Mouse (Mus musculus): ENCODE measurements around the gene Gm45234. TPM values are rescaled to one million over a fixed set of nuclear protein-coding genes. Genes with fewer than 3 reads are reported as not detected.

Gene Gm45234
- polyA plus RNA-seq, 1 experiment = not detected

GRCm38 (mm10) chr6:124734417-124734816, 21.4 kb downstream of the Gm45234 start:
- Histone ChIP-seq H3ac (ENCODE audit: control insufficient read depth, insufficient read length) (no peak overlapping the region), H3K79me2 (ENCODE audit: control insufficient read depth, insufficient read depth) (no peaks in the 10 kb centered on the region), H3K4me2 (ENCODE audit: low read depth) (no peak overlapping the region), H3K4me3 (no peak overlapping the region), H3K27me3 (ENCODE audit: control insufficient read depth, insufficient read depth, insufficient read length) (no peaks in the 10 kb centered on the region), H3K36me3 (ENCODE audit: control insufficient read depth, insufficient read depth) (no peaks in the 10 kb centered on the region)
- TF ChIP-seq POLR2A (IDR thresholded peaks at IDR 0.05; ENCODE audit: insufficient read length, low read depth) (no peak), TCF3 (IDR thresholded peaks at IDR 0.05; ENCODE audit: insufficient read length, low read depth) (no peak), MAX (IDR thresholded peaks at IDR 0.05; ENCODE audit: low read depth) (no peak)

GRCm38 (mm10) chr6:124732476-124733370, 23.1 kb downstream of the Gm45234 start:
- no peak overlapping the region for H3ac ChIP-seq (ENCODE audit: control insufficient read depth, insufficient read length)

GRCm38 (mm10) chr6:124731038-124731437, 24.8 kb downstream of the Gm45234 start:
- Histone ChIP-seq H3K79me2 (ENCODE audit: control insufficient read depth, insufficient read depth) (no peaks in the 10 kb centered on the region), H3K36me3 (ENCODE audit: control insufficient read depth, insufficient read depth) (no peaks in the 10 kb centered on the region), H3K4me2 (ENCODE audit: low read depth) (no peak overlapping the region), H3ac (ENCODE audit: control insufficient read depth, insufficient read length) (no peak overlapping the region), H3K4me3 (no peak overlapping the region), H3K27me3 (ENCODE audit: control insufficient read depth, insufficient read depth, insufficient read length) (no peaks in the 10 kb centered on the region)
- TF ChIP-seq USF1 (IDR thresholded peaks at IDR 0.05; ENCODE audit: low read depth) (no peak), TCF3 (IDR thresholded peaks at IDR 0.05; ENCODE audit: insufficient read length, low read depth) (no peak)

More at GRCm38 (mm10) chr6:124732476-124733370, 23.1 kb downstream of the Gm45234 start:
- Histone ChIP-seq H3K27me3 (ENCODE audit: control insufficient read depth, insufficient read depth, insufficient read length) (no peaks in the 10 kb centered on the region), H3K4me3 (no peak overlapping the region), H3K4me2 (ENCODE audit: low read depth) (no peak overlapping the region), H3K36me3 (ENCODE audit: control insufficient read depth, insufficient read depth) (no peaks in the 10 kb centered on the region), H3K79me2 (ENCODE audit: control insufficient read depth, insufficient read depth) (no peaks in the 10 kb centered on the region)
- TF ChIP-seq USF1 (IDR thresholded peaks at IDR 0.05; ENCODE audit: low read depth) (no peak), REST (IDR thresholded peaks at IDR 0.05; ENCODE audit: insufficient read depth, insufficient read length) (no peak), POLR2AphosphoS2 (IDR thresholded peaks at IDR 0.05; ENCODE audit: insufficient read length, low read depth) (no peak), MYOG (IDR thresholded peaks at IDR 0.05; ENCODE audit: control insufficient read depth in 1 of 3, insufficient read depth in 1 of 3, insufficient read length in 2 of 3, low read depth in 2 of 3) (no peak), E2F4 (IDR thresholded peaks at IDR 0.05; ENCODE audit: insufficient read depth) (no peak)

- no peaks in the 10 kb centered on the region for H3K36me3 ChIP-seq (ENCODE audit: control insufficient read depth, insufficient read depth)
- no peak overlapping the region for H3K4me3 ChIP-seq
- TF ChIP-seq USF1 (IDR thresholded peaks at IDR 0.05; ENCODE audit: low read depth) = no peak
- TF ChIP-seq E2F4 (IDR thresholded peaks at IDR 0.05; ENCODE audit: insufficient read depth) = no peak
- no peak for TF ChIP-seq MYOG (IDR thresholded peaks at IDR 0.05; ENCODE audit: control insufficient read depth in 1 of 3, insufficient read depth in 1 of 3, insufficient read length in 2 of 3, low read depth in 2 of 3)
- TF ChIP-seq MYOD1 (IDR thresholded peaks at IDR 0.05; ENCODE audit: control insufficient read depth in 1 of 3, insufficient read length in 2 of 3, low read depth in 2 of 3) = no peak
- TF ChIP-seq POLR2AphosphoS2 (IDR thresholded peaks at IDR 0.05; ENCODE audit: insufficient read length, low read depth) = no peak
- no peak for TF ChIP-seq POLR2A (IDR thresholded peaks at IDR 0.05; ENCODE audit: insufficient read length, low read depth)
- no peak for TF ChIP-seq MAX (IDR thresholded peaks at IDR 0.05; ENCODE audit: low read depth)
- no peak for TF ChIP-seq REST (IDR thresholded peaks at IDR 0.05; ENCODE audit: insufficient read depth, insufficient read length)
- no peak for TF ChIP-seq TCF3 (IDR thresholded peaks at IDR 0.05; ENCODE audit: insufficient read length, low read depth)
- TF ChIP-seq SRF (IDR thresholded peaks at IDR 0.05; ENCODE audit: control insufficient read depth, insufficient read length, low read depth) = no peak
- TF ChIP-seq TCF12 (IDR thresholded peaks at IDR 0.05; ENCODE audit: insufficient read depth, poor library complexity, severe bottlenecking) = no peak
- TF ChIP-seq CEBPB (IDR thresholded peaks at IDR 0.05; ENCODE audit: insufficient read depth, poor library complexity, severe bottlenecking) = no peak
Measured at GRCm38 (mm10) chr6:124729850-124730705, 25.7 kb downstream of the Gm45234 start.

GRCm38 (mm10) chr6:124728621-124729020, 27.2 kb downstream of the Gm45234 start:
- no peak for TF ChIP-seq POLR2A (IDR thresholded peaks at IDR 0.05; ENCODE audit: insufficient read length, low read depth)
- no peak for TF ChIP-seq MYOD1 (IDR thresholded peaks at IDR 0.05; ENCODE audit: control insufficient read depth in 1 of 3, insufficient read length in 2 of 3, low read depth in 2 of 3)
- TF ChIP-seq TCF12 (IDR thresholded peaks at IDR 0.05; ENCODE audit: insufficient read depth, poor library complexity, severe bottlenecking) = no peak
- TF ChIP-seq CEBPB (IDR thresholded peaks at IDR 0.05; ENCODE audit: insufficient read depth, poor library complexity, severe bottlenecking) = no peak
- TF ChIP-seq MAX (IDR thresholded peaks at IDR 0.05; ENCODE audit: low read depth) = no peak
- no peak for TF ChIP-seq REST (IDR thresholded peaks at IDR 0.05; ENCODE audit: insufficient read depth, insufficient read length)
- no peak for TF ChIP-seq POLR2AphosphoS2 (IDR thresholded peaks at IDR 0.05; ENCODE audit: insufficient read length, low read depth)
- TF ChIP-seq E2F4 (IDR thresholded peaks at IDR 0.05; ENCODE audit: insufficient read depth) = no peak
- no peak for TF ChIP-seq SRF (IDR thresholded peaks at IDR 0.05; ENCODE audit: control insufficient read depth, insufficient read length, low read depth)
- no peak for TF ChIP-seq USF1 (IDR thresholded peaks at IDR 0.05; ENCODE audit: low read depth)
- no peak for TF ChIP-seq MYOG (IDR thresholded peaks at IDR 0.05; ENCODE audit: control insufficient read depth in 1 of 3, insufficient read depth in 1 of 3, insufficient read length in 2 of 3, low read depth in 2 of 3)
- TF ChIP-seq TCF3 (IDR thresholded peaks at IDR 0.05; ENCODE audit: insufficient read length, low read depth) = no peak

More at GRCm38 (mm10) chr6:124729850-124730705, 25.7 kb downstream of the Gm45234 start:
- Histone ChIP-seq H3K79me2 (ENCODE audit: control insufficient read depth, insufficient read depth) (no peaks in the 10 kb centered on the region), H3K4me2 (ENCODE audit: low read depth) (no peak overlapping the region), H3ac (ENCODE audit: control insufficient read depth, insufficient read length) (no peak overlapping the region), H3K27me3 (ENCODE audit: control insufficient read depth, insufficient read depth, insufficient read length) (no peaks in the 10 kb centered on the region)

More at GRCm38 (mm10) chr6:124728621-124729020, 27.2 kb downstream of the Gm45234 start:
- H3K27me3 ChIP-seq (ENCODE audit: control insufficient read depth, insufficient read depth, insufficient read length) = no peaks in the 10 kb centered on the region
- H3K79me2 ChIP-seq (ENCODE audit: control insufficient read depth, insufficient read depth) = no peaks in the 10 kb centered on the region
- H3ac ChIP-seq (ENCODE audit: control insufficient read depth, insufficient read length) = no peak overlapping the region
- no peak overlapping the region for H3K4me3 ChIP-seq
- no peak overlapping the region for H3K4me2 ChIP-seq (ENCODE audit: low read depth)
- no peaks in the 10 kb centered on the region for H3K36me3 ChIP-seq (ENCODE audit: control insufficient read depth, insufficient read depth)

Measured in myocyte (in vitro differentiated cells).